Mouse (Mus musculus) erythroblast, embryonic 14.5 days (primary cell): ENCODE data around the gene Nupr1l.
"Not testable (repeated sequence)": the region's sequence is repeated elsewhere in the genome, so short reads cannot be mapped to it uniquely, and the experiment has no call there.

Experiments
- GATA1 ChIP-seq: IDR thresholded peaks from 2 replicates; pipeline ENCODE4 v1.6.1; 2012; ENCODE audit warnings: low read length, inconsistent platforms, mixed read lengths
- TAL1 ChIP-seq: IDR thresholded peaks from 3 replicates; pipeline ENCODE4 v1.6.1; 2012; ENCODE audit warnings: low read length, inconsistent platforms, mixed read lengths

DNA sequence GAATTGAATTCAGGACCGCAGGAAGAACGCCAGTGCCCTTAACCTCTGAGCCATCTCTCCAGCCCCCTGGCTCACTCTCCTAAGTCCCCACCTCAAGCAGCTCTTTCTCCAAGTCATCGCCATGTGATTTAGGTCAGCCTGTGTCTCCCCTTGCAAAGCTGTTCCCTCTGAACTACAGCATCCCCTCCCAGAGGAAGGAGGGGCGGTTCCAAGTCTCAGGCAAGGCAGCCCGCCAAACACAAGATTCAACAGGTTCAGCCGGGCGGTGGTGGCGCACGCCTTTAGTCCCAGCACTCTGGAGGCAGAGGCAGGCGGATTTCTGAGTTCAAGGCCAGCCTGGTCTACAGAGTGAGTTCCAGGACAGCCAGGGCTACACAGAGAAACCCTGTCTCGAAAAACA is 7.2 kb downstream of the Nupr1l start:
- TF ChIP-seq TAL1, GATA1: not testable (repeated sequence)
